Mouse (Mus musculus): ENCODE measurements around the gene Lrrc72.
"Not testable (repeated sequence)": the region's sequence is repeated elsewhere in the genome, so short reads cannot be mapped to it uniquely, and the experiment has no call there.

Lrrc72 gene

DNA sequence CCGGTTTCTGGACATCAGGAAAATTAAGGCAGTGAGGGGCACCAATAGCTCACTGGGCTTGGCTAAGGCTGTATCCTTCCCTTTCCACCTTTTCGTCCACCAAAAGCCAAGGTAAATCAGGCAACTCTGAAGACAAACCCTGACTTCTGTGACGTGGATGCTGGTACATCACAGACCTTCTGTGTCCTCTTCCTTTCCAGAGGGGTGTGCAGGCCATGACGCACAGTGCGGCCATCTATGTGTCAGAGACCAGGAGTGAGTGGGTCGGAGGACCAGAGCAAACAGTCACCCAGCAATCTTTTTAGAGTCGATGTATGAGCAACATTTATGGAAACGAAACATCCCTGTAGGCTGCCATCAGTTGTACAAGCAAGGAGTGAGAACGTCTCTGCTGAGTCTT, at the start of gene Lrrc72:
Gene Lrrc72 (minus strand): TSS at position 101 of the 400 bp plus-strand sequence.
- no peak for DNase-seq (ENCODE audit: low read depth)

DNA sequence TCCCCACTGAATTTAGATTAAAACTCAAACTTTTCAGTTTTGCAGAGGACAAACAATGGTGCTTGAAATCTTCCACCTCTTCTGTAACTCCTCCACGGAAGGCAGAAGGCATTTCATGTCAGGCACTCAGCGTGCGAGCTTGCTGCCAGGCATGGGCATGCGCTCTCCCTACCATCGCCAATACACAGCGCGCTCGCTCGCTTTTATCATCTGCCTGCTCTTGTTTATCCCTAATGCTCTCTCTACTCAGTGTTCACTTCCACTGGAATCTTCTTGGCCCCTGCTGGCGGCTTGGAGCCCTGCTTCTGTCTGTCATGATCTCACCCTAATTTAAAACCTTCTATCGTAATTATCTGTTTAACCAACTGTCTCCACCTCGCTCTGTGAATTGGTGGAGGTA, 49.1 kb upstream of the Lrrc72 start:
- no peak for DNase-seq (ENCODE audit: low read depth)

DNA sequence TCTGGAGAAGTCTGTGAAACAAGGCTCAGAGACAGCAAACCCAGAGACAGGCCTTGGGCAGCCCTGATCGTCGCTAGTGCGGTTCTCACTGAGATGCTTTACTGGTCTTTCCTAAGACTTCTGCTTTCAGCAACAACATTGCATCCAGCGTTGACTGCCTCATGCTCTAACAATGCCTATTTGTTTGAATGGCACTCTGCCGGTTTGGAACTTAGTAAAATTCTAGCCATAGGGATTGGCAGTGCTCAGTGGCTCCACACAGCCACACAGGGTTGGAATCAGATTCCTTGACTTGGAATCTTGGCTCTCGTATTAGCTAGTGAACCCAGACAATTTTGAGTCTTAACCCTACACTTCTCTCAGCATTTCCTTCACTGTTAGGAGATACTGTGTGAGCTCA, 38.1 kb upstream of the Lrrc72 start:
- no peak for DNase-seq (ENCODE audit: low read depth)

DNA sequence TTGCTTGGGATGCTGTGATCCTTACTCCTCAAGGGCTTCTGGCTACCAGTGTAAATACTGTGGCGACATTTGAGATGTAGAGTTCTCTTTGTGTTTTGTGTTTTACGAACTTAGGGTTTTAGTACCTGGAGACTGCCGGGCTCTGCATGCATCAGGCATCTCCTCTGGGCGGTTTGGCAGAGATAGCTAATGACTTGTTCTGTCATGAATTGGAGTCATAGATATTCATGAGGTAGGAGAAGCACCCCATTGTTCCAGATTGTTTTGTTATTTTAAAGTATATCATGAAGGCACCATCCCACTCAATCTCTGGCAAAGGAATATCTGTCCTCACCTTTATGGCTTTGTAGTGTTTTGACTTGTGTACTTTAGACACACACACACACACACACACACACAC, 37.3 kb upstream of the Lrrc72 start:
- DNase-seq (ENCODE audit: low read depth): no peak

DNA sequence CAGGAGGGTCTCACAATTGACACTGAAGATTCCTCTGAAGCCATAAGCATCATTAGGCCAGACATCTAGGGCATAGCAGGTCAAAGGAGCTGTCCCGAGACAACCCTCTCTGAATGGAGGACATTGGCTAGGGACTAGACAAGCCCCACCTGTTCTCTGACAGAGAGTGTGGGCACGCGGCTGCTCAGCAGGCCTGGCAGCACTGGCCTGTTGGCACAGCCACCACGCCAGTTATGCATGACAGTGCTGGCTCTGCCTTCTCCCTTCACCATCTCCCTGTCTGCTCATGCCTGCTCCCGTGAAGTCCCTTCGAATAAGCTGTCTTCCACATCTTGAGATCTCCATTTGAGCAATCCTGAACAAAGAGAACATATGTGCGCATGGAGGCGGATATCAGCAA, 36.4 kb upstream of the Lrrc72 start:
- no peak for DNase-seq (ENCODE audit: low read depth)

GRCm38 (mm10) chr12:36274823-36275222, 21.6 kb upstream of the Lrrc72 start:
- DNase-seq (ENCODE audit: low read depth): no peak

GRCm38 (mm10) chr12:36267670-36268246, 14.6 kb upstream of the Lrrc72 start:
- DNase-seq (ENCODE audit: low read depth): no peak

GRCm38 (mm10) chr12:36262116-36262721, 9.0 kb upstream of the Lrrc72 start:
- no peak for DNase-seq (ENCODE audit: low read depth)

DNA sequence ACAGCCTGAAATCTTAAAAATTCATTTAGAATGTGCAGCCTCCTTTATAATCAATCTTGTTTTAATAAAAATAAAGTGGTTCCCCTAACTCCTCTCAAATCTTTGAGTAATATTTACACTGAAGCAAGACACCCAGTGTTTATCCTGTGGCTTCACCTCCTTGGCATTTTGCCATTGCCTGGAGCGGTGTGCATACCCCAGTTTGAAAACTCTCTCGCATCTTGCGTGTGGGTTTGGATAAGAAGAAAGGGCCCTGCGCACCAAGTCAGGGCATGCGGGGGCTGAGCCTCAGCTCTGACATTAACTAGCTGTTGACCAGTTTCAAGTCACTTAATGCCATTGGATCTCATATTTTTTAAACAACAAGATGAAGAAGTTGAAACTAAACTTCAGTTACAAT, 2.2 kb upstream of the Lrrc72 start:
- DNase-seq (ENCODE audit: low read depth): no peak

DNA sequence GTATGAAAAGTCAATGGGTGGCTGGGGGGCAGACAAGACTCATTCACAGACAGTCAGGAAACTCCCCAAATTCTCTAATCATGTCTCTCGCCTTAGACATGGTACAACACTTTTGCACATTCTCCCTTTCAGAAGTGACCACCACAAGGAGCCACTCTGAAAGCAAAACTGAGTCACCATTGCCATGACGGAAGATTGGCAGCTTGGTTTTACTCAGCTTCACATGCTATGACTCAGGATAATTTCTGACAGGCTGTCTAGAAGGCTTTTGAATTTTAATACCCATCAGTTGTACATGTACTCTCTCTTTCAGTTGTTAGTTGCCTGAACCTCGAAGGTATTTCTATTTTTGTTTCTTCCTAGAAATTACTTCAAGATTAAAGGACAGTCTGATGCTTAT, 12.0 kb downstream of the Lrrc72 start:
- peak; percentile 16 for DNase-seq (ENCODE audit: low read depth)

GRCm38 (mm10) chr12:36231386-36231785, 21.8 kb downstream of the Lrrc72 start:
- no peak for DNase-seq (ENCODE audit: low read depth)

- DNase-seq (ENCODE audit: low read depth): no peak
Observed at GRCm38 (mm10) chr12:36224392-36224791, 28.8 kb downstream of the Lrrc72 start.

DNA sequence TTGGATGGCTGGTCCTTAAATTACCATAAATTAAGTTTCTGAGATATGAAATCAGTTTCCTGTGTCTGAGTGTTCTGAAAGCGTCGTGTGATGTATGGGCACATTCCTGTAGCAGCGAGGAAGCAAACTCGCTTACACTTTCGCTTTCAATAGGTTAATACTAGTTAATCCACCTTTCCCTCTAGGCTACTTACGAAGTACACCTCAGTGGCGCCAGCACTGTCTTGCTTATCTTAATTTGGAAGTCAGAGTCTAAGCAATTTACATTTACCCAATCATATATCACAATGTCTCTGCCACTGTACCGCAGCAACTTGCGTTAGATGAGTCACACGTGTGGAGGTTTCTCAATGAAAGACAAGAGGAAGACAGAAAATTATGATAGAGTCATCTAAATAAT, 36.3 kb downstream of the Lrrc72 start:
- DNase-seq (ENCODE audit: low read depth): peak; percentile 66

GRCm38 (mm10) chr12:36216230-36216629, 37.0 kb downstream of the Lrrc72 start:
- peak; percentile 11 for DNase-seq (ENCODE audit: low read depth)

DNA sequence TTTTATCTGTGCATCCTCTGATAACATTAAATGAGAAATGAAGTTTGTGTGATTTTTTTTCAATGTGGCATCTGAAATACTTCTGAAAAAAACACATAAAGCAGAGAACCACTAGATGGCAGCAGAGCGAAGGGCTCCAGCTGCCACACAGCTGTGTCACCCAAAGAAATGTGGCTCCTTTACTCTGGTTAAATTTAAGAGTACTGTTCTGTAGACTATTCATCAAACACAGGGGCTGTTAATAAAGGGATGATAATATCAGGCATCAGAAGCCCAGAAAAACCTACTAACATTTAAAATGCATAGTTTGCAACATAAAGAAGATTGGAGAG, 38.1 kb downstream of the Lrrc72 start:
- peak; percentile 70 for DNase-seq (ENCODE audit: low read depth)

GRCm38 (mm10) chr12:36214389-36215148, 38.6 kb downstream of the Lrrc72 start:
- peak; percentile 59 for DNase-seq (ENCODE audit: low read depth)

DNA sequence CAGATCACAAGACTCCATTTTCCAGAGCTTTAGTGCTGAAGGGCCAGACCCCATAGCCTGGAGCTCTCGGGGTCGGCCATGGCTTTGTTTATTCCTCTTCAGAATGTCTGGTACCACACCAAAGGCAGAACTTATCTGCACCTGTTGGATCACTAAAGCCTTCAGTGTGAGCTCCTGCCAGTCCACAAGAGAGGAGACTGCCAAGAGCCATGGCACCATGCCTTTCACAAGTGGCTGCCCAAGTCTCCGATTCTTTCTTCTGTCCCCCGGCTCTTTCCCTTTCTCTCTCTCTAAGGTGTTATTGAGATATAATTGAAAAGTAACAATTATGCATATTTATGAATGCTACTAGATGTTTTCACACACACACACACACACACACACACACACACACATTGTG, 43.1 kb downstream of the Lrrc72 start:
- DNase-seq (ENCODE audit: low read depth): no peak

DNA sequence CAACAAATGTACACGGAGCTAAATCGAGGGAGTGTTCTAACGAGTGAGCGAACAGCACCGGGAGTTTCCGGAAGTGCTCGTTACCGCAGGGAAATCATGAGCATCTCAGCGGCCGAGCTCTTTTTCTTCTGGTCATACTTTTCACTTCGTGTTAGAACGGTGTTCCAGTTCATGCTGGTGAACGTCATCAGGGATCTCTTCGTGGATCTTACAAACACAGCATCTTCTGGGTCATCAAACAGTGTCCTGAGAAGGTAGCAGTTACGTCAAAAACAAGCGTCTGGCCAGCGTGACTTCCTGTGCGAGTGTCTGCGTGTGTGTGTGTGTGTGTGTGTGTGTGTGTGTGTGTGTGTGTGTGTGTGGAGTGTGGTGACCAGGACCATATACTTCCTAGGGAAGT, 44.7 kb downstream of the Lrrc72 start:
- DNase-seq (ENCODE audit: low read depth): no peak

DNA sequence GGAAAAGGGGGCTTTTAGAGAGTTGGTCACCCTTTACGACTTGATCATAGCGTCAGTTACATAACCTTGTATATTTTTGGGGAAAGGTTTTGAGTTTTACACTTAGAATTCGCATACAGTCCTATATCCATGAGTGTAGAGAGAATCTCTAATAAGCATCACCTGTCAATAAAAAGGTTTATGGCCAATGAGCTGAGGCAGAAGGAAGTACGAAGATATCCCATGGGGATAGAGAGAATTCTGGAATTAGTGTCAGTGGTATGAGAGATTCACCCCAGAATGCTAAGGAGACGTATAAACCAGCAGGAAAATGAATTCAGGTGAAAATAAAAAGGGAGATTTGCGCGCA, 45.4 kb downstream of the Lrrc72 start:
- no peak for DNase-seq (ENCODE audit: low read depth)

GRCm38 (mm10) chr12:36207072-36207799, 46.0 kb downstream of the Lrrc72 start:
- peak; percentile 8 for DNase-seq (ENCODE audit: low read depth)

DNA sequence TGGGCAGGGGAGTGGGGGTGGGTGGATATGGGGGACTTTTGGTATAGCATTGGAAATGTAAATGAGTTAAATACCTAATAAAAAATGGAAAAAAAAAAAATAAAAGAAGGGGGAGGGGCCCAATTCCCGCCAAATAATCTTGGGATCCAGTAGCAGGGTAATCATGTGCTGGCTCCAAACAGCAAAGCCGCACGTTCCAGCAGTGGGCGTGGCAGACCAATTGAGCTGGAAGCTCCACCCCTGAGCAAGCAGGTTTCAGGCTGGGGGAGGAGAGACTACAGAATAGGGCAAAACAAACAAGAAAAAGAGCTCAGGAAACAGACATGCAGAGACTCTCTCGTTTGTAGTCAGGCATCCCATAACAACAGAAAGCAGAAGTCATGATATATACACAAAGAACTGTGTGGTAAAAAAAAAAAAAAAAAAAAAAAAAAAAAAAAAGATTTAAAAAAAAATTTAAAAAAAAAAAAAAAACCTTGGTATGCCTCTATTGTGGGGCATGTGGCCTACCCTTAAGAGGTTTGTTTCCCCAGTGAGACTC, 47.5 kb downstream of the Lrrc72 start:
- not testable (repeated sequence) for DNase-seq (ENCODE audit: low read depth)

DNA sequence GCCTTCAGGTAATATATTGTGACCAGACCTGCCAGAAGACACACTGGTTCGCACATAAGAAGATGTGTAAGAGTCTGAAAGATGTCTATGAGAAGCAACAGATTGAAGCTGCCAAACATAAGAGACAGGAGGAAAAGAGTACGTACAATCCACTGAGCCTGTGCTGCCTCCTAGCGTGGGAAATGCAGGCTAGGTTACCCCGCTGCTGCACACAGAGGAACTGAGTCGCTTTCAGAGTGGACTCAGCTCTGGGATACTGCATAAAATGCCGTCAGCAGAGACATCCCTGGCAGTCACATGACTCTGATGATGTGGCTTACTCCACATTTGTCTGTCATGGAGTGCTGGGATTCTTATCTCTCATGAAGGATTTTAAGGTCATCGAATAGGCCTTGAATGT, 58.2 kb downstream of the Lrrc72 start:
- no peak for DNase-seq (ENCODE audit: low read depth)

DNA sequence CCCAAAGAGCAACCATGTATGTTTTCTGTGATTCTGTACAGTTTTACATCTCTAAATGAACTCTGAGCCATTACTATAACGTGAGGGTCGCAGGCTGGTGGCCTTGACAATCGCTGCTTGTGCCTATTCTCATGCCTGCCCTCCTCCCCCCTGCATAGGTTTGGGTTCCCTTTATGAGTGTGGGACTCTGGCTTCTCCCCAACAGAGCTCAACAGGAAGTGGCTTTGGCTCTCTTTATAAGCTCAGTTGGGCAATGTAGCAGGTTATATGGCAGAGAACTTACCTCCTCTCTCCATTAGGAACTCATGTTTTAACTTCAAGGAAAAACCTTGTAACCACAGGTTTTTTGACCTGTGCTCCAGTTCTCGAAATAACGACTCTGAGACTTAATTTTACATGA, 62.9 kb downstream of the Lrrc72 start:
- peak; percentile 67 for DNase-seq (ENCODE audit: low read depth)
